Mouse (Mus musculus) heart, adult 2 months (tissue): ENCODE measurements around the gene Smox. TPM values are rescaled to one million over a fixed set of nuclear protein-coding genes. Genes with fewer than 3 reads are reported as not detected.

ENCODE experiments used
- DNase-seq, 2 experiments: peaks; one replicate each; pipeline ENCODE4 v3.0.0; 2021
- H3K27ac ChIP-seq: fragments of 200-600 bp; 2 replicates; pipeline ENCODE4 v1.8.1; 2022
- H3K27me3 ChIP-seq: fragments of 200-500 bp; 2 replicates; pipeline ENCODE4 v1.6.1; 2012; ENCODE audit warnings: mild to moderate bottlenecking, low read length, inconsistent platforms, mixed read lengths; ENCODE audit not compliant: control insufficient read depth, insufficient read depth
- H3K36me3 ChIP-seq: fragments of 200-500 bp; 2 replicates; pipeline ENCODE4 v1.6.1; 2012; ENCODE audit warnings: low read length, inconsistent platforms; ENCODE audit not compliant: control insufficient read depth, insufficient read depth
- H3K4me1 ChIP-seq: fragments of 200-500 bp; 2 replicates; pipeline ENCODE4 v1.6.1; 2011; ENCODE audit warnings: low read length; ENCODE audit not compliant: control insufficient read depth, insufficient read depth
- H3K4me3 ChIP-seq: fragments of 200-600 bp; 2 replicates; pipeline ENCODE4 v1.8.1; 2022
- H3K79me2 ChIP-seq: fragments of 200-500 bp; replicated peaks from 2 replicates; pipeline ENCODE4 v1.6.1; 2012; ENCODE audit warnings: mild to moderate bottlenecking, inconsistent platforms, low read length, moderate library complexity, mixed read lengths; ENCODE audit not compliant: control insufficient read depth, insufficient read depth
- H3K9ac ChIP-seq: fragments of 200-500 bp; 2 replicates; pipeline ENCODE4 v1.6.1; 2012; ENCODE audit warnings: low read depth, mild to moderate bottlenecking, control low read depth, inconsistent platforms, low read length, mixed read lengths
- CTCF ChIP-seq: fragments of 200-600 bp; IDR thresholded peaks from 2 replicates; pipeline ENCODE4 v1.8.1; 2022; ENCODE audit warnings: antibody characterized with exemption, mild to moderate bottlenecking, moderate library complexity
- EP300 ChIP-seq: fragments of 200-500 bp; IDR thresholded peaks from 2 replicates; pipeline ENCODE4 v1.6.1; 2011; ENCODE audit warnings: low read depth, low read length, control low read depth; ENCODE audit not compliant: insufficient read depth
- POLR2A ChIP-seq: fragments of 200-500 bp; IDR thresholded peaks from 2 replicates; pipeline ENCODE4 v1.6.1; 2011; ENCODE audit warnings: mild to moderate bottlenecking, low read depth, low read length, control low read depth; ENCODE audit not compliant: insufficient read depth
- WGBS: fragments of 180-500 bp; shearing (Covaris S2); methylation state at CpG from one replicate; pipeline ENCODE4 v1.1.7; 2018; 5-methylcytosine and 5-hydroxymethylcytosine counted together
- intact Hi-C: fragments of 180-260 bp; cut with DNase I; formaldehyde crosslinking; loops from one replicate; pipeline ENCODE4 v1.15.1; 2025
- polyA plus RNA-seq: library from polyadenylated mRNA; depleted of rRNA; stranded (reverse); fragments of >200 nt; gene quantifications from 2 replicates; pipeline ENCODE4 v1.2.3, GENCODE M21; 2012
- total RNA-seq, 2 experiments: library from RNA; stranded (reverse); gene quantifications; 2 replicates each; pipeline ENCODE4 v1.2.3; 2021

Gene Smox
- total and polyA plus RNA-seq, 3 experiments: 23.0 to 39.8 (median 28.1) TPM

DNA sequence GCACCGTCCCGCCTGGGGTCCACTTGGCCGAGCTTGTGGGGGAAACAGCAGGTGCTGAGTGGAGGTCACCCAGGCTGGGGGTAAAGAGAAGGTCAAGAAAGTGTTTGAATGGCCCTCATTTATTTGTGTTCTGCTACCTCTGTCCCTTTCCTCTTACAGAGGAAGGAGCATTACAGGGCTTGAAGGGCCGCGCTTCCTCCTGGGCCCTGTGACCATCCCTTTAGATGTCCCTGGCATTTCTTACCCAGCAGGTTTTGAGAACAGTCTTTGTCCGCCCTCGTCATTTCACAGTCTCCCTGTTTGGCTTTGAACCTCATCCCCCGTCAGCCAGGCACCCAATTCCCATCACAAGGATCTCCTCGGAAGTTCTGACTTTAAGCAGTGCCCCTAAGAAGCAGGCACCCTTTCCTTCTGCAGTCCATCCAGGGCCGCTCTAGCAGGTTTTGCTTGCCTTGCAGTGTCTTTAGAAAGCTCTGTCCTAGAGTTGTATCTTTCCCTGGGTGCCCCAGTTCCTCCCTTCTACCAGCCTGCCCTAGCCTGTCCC lies 1.4 kb downstream of the Smox start:
- Histone ChIP-seq H3K9ac (peak overlapping the region; percentile 96), H3K79me2 (no peaks in the 10 kb centered on the region), H3K27me3 (no peaks in the 10 kb centered on the region), H3K27ac (peak overlapping the region; percentile 92), H3K36me3 (peaks cover 4% of the 10 kb centered on the region; the same call in 1 of the 2 replicates), H3K4me1 (peaks cover 20% of the 10 kb centered on the region), H3K4me3 (peak overlapping the region; percentile 85)
- intact Hi-C loops: loop anchor here (5.0 kb wide), 1 partner anchor 45 kb away; no protein-coding TSS in a partner anchor
- DNase-seq: no peak
- 21% methylated on average over 10 of the region's 10 CpGs for WGBS
- TF ChIP-seq EP300 (no peak), POLR2A (no peak), CTCF (no peak)

DNA sequence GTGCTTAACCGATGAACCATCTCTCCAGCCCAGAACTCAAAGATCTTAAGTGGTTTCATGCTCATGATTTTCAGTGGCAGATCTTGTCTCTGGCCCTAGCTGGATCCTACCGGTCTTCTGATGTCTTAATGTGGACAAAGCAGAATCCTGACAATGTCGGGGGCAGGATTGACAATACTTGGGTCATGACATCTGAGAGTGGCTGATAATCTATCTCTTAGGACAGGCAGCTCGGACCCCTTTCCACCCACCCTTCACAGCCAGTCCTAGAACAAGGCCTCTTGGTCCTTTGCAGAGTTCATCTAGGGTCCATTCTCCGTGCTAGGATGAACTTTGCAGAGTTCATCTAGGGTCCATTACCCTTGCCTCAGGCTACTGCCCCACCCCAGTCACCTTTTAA lies 2.1 kb downstream of the Smox start:
- Histone ChIP-seq H3K79me2 (no peaks in the 10 kb centered on the region), H3K4me3 (no peak overlapping the region), H3K27ac (no peak overlapping the region; the same call in 1 of the 2 replicates), H3K9ac (no peak overlapping the region), H3K36me3 (peaks cover 4% of the 10 kb centered on the region; the same call in 1 of the 2 replicates), H3K27me3 (no peaks in the 10 kb centered on the region), H3K4me1 (peaks cover 26% of the 10 kb centered on the region)
- intact Hi-C loops: loop anchor here (5.0 kb wide), 1 partner anchor 46 kb away; no protein-coding TSS in a partner anchor
- TF ChIP-seq CTCF (no peak), POLR2A (no peak), EP300 (no peak)
- WGBS: 61% methylated on average over 5 of the region's 5 CpGs
- DNase-seq: no peak

DNA sequence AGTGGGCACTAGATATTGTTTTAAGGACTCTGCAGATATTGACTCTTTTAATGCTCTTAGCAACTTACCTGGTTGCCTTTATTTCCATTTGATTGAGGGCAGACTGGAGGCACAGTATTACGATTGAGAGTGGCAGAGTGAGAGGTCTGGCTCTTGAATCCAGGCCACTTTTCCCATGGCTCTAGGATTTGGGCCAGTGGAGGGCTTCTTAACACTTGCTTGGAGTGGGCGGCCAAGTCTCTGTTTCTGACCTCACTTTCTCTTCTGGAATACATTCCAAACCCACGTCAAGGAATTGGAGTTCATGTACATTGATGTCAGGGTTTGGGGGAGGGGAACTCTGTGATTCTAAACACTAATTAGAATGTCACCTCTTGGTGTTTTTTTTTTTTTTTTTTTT lies 4.0 kb downstream of the Smox start:
- Histone ChIP-seq H3K4me1 (peaks cover 29% of the 10 kb centered on the region), H3K36me3 (peaks cover 4% of the 10 kb centered on the region; the same call in 1 of the 2 replicates), H3K4me3 (no peak overlapping the region), H3K27ac (no peak overlapping the region), H3K79me2 (0 out of 2 replicates have a peak, but pooled peaks cover 3% of the 10 kb centered on the region), H3K27me3 (no peaks in the 10 kb centered on the region), H3K9ac (no peak overlapping the region)
- no peak for DNase-seq
- intact Hi-C loops: no loop called here
- TF ChIP-seq CTCF (no peak), EP300 (no peak)
- 64% methylated on average over 3 of the region's 3 CpGs for WGBS

DNA sequence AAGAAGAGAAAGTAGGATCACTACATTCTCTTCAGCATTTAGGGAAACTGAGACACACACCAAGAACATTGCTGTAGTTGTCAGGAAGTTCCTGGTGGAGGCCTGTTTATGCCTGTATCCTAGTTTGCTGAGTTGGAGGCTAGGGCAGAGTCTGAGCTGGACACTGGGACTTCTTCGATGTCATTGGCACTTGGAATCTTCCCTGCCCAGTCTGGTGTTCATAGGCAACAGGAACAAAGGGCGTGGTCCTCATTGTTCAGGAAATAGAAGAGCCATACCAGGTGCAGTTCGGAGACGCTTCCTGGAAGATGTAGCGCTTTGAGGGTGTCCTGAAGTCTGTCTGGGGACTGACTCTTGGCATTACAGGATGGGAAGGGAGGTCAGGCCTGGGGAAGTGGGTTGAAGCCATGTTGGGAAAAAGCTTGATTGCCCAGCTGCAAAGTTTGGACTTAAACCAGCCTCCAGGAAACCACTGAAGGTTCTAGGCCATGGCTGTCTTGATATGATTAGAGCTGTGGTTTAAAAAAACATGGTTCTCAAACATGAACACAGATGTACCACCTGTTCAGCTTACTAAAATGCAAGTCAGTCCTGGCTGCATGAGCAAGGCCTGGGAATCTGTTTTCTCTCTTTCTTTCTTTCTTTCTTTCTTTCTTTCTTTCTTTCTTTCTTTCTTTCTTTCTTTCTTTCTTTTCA lies 5.0 kb downstream of the Smox start:
- no peaks in the 10 kb centered on the region for H3K27me3 ChIP-seq

DNA sequence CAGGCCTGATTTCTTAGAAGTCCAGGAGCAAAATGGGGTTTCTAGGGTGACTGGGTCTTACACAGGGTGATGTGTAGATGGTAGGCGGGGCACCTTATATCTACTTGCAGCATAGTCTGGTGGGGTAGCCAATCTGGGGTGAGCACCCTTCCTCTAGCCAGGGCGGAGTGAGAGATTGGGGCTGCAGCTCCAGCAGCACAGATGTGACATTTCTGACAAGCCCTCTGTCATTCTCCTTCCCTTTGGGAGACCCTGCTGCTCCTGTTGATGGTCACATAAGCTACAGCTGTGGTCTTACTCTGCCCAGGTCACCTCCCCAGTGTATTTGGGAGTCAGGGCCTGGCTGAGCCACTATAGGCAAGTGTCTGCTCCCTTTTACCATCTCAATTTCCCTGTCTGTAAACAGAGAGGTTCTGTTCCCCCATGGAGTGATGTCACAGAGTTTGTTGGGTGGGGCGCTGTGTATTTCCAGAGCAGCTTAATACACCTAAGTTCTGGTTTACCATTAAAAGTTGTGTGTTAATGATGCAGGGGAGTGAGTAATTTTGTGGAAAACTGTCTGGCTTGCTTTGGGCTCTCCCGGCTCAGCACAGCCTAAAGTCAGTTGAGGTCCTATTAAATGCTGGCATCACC lies 6.0 kb downstream of the Smox start:
- Histone ChIP-seq H3K36me3 (peaks cover 4% of the 10 kb centered on the region; the same call in 1 of the 2 replicates), H3K4me3 (no peak overlapping the region), H3K9ac (no peak overlapping the region), H3K27me3 (no peaks in the 10 kb centered on the region), H3K27ac (peak overlapping the region; percentile 47), H3K79me2 (peaks cover 7% of the 10 kb centered on the region; the same call in 1 of the 2 replicates), H3K4me1 (peaks cover 37% of the 10 kb centered on the region)
- intact Hi-C loops: no loop called here
- 88% methylated on average over 4 of the region's 4 CpGs for WGBS
- TF ChIP-seq CTCF: no peak
- no peak for DNase-seq

More for the DNA sequence above, 5.0 kb downstream of the Smox start:
- H3K27ac ChIP-seq: peak overlapping the region; percentile 47
- peaks cover 34% of the 10 kb centered on the region for H3K4me1 ChIP-seq
- no peak overlapping the region for H3K4me3 ChIP-seq
- intact Hi-C loops: no loop called here
- peaks cover 4% of the 10 kb centered on the region; the same call in 1 of the 2 replicates for H3K36me3 ChIP-seq
- DNase-seq: no peak
- peaks cover 5% of the 10 kb centered on the region; the same call in 1 of the 2 replicates for H3K79me2 ChIP-seq
- H3K9ac ChIP-seq: no peak overlapping the region
- 50% methylated on average over 5 of the region's 5 CpGs for WGBS
- TF ChIP-seq CTCF (no peak), EP300 (peak; percentile 54; the same call in 1 of the 2 replicates), POLR2A (no peak)
